Mouse (Mus musculus) kidney, postnatal 4 days (tissue): ENCODE measurements around the gene Hnrnpc.

Source experiments
- DNase-seq, 2 experiments: peaks; one replicate each; pipeline ENCODE4 v3.0.0; 2021; ENCODE audit warnings: mixed read lengths in 2 of 2

The Hnrnpc gene

DNA sequence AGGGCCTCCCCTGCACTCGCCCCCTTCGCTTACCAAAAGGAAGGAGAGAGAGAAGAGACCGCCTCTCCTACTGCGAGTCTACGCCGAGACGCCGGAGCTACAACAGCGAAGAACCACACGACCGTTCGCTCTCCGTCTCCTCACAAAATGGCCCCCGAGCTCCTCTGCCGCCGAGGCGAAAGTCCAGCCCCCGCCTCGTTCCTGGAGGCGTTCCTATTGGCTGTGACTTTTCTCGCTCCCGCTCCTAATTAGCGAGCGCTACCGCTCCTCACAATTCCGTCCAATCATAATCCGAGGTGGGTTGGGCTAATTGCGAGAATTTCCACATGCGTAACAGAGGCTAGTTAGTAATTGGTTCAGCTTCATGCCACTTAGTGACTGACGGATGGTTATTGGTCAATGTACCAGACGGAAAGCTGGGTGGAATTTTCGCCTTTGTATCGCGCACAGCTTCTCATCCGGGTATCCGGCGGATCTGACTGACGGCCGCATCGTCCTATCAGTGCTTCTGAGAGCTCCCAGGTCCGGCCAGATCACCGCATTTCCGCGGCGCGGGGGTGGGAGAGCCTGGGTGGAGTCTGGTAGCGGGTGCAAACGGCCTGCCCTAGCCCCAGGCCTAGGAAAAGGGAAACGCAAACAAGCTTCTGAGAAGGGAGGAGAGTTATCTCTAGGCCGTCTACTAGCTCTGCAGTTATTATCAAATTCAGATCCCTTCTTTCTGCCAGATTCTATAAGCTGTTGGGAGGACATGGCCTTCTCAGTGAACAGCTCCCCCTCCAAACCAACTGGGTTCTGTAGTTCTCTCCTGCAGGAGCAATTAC, at the start of gene Hnrnpc:
Gene Hnrnpc, minus strand, starts transcription at position 173 of the 821 bp plus-strand sequence.
- peak; percentile 100 for DNase-seq

DNA sequence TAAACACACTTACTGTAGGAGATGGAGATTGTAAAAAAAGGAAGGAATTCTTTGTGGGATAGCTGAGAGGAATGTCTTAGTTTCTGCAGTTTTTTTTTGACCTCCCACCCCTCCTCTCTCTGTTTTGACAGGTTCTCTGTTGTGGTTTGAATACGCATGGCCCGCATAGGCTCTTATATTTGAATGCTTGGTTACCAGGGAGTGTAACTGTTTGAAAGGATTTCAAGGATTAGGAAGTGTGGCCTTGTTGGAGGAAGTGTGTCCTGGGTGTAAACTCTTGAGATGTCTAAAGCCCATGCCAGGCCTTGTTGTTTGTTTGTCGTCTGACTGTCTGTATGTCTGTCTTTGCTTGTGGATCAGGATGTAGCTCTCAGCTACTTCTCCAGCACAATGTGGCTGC, 48.8 kb upstream of the Hnrnpc start:
- DNase-seq: no peak

DNA sequence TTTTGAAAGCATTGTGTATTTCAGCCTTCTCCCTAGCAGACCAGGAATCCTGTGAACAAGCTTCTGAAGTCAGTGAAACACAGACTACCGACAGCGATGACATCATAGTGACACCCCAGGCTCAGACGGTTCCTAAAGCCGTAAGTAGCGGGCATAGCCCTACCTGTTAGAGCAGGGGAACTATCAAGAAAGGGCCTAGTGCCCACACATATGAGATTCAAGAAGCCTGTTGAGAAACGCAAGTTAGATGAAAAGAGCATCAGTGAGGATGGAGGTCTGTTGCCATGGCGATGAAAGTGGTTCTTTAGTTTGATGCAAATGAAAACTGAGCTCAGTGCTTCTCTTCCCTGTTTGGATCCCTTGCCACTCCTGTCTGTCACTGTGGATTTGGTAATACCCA, 48.4 kb upstream of the Hnrnpc start:
- no peak for DNase-seq

DNA sequence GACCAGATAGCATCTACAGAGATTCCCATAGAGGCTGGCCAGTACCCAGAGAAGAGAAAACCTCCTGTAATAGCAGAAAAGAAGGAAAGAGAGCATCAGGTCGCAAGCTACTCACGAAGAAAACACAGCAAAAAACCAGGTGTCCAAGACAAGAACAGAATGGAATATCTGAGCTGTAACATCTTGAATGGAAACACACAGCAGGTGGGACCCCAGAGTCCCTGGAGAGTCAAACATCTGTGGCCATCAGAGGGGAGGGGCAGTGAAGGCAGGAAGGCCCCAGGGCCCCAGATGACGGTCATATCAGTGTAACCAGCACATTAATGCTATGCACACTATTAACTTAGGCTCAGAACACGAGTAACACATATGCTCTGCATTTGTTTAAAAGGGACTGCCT, 46.1 kb upstream of the Hnrnpc start:
- no peak for DNase-seq

DNA sequence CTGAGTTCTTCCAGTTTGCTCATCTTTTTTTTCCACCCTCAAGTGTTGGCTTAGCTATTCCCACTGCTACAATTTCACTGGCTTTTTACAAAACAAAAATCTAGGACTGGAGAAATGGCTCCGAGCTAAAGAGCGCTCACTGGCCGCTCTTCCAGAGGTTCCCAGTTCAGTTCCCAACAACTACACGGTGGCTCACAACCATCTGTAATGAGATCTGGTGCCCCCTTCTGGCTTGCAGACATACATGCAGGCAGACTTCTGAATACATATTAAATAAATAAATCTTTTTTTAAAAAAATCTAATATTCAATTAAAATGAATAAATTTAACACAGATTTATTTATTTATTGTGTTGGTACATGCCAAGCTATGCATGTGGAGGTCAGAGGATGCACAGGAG, 42.7 kb upstream of the Hnrnpc start:
- DNase-seq: peak; percentile 16 to 23

DNA sequence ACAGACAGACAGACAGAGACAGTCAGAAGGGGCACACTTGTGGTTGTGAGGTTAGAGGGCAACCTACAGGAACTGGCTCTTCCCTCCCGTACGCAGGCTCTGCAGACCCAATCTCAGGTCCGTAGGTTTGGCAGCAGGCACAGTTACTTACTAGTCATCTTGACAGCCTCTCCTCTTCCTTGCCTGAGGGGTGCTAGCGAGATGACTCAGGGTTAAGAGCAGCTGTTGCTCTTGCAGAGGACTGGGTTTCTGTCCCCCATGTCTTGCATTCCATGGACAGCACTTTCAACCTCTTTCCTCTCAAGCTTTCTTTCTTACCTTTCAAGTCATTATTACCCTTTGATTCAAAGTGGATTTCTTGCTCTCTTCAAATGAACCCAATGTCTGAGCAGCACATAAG, 40.3 kb upstream of the Hnrnpc start:
- no peak for DNase-seq

DNA sequence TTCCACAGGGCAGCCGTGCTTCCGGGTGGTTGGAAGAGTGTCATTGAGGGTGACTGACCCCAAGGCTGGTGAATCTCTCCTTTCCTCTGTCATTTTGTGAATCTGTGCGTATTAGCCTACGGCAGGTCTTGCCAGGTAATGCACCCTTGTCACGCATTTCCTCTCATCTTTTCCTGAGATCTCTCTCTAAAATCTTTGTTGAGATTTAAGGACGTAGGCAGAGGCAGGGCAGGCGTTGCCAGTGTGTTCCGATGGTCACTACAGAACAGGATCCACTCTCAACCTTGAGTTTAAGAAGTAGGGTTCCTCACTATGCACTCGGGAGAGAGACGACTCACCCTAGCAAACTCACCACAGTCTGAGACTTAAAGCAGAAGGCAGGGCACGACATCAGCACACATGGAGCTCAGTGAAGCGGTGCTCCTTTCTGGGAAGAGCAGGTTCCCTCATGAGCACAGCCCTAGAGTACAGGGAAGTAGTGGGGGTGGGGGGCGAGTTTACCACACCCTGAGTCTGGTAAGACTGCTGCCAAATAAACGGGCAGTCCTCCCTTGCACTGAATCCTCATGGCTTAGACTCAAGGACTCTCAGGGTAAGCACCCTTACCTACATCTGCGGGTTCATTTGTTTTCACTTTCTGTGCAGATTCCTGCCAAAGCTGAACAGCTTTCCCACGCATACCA, 37.8 kb upstream of the Hnrnpc start:
- DNase-seq: peak in 1 of 2 experiments; percentile 12

DNA sequence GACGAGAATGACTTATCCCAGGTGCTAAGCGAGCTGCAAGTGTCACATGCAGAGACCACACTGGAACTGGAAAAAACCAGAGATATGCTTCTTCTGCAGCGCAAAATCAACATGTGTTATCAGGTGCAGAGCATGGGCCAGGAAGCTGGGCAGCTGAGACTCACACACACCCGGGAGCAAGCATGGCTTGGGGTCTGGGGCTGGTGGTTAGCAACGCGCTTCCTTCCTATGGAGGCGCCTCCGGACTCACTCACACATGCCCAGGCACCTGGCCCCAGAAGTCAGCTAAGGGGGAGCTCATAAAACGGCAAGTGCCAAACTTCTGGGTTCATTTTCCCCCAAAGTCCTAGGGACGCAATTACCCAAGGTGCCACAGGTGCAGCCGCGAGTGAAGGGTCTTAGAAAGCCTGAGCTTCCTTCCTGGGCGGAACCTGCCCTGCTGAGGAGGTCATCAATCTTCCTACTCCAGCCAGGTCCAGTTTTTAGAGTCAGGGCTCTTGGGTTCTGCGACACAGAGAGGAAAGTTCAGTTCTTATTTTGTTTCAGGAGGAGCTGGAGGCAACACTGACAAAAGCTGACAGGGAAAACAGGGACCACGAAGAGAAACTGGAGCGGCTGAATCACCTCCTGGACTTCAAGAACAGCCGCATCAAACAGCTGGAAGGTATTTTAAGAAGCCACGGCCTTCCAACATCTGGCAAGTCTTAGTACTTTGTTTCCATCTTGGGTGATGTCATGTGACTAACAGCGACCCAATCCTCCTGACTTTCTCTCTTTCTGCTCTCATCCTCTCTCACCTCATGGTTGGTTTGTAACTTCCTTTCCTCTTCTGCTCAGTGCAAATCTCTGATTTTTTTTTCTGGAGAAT, 37.0 kb upstream of the Hnrnpc start:
- peak in 1 of 2 experiments; percentile 14 for DNase-seq

DNA sequence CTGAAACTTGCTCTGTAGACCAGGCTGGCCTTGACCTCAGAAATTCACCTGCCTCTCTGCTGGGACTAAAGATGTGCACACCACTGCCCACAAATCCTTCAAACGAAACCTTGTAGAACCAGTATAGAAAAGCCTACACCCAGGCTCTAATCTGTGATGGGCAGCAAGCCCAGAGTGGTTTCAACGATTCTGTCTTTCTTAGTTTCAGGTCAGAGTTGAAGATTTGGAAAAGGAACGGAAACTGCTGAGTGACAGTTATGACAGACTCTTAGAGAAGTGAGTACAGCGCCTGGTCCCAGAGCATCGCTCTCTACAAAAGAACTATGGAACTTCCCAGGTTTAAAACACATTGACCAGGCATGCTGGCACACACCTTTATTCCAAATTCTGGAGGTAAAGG, 29.8 kb upstream of the Hnrnpc start:
- DNase-seq: no peak

DNA sequence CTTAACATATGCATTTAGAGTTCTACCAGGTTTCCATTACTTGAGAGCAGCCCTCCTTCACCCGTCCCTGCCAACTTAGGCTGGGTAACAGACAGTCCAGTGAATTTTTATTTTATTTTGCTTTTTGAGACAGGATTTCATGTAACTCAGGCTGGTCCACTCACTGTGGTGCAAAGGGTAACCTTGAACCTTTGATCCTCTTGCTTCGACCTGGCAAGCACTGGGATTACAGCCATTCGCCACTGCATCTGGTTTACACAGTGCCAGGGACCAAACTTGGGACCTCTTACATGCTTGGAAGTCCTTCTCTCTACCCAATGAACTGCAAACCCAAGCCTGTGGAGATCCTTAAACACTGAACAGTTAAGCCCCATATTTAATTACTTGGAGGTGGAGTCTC, 20.8 kb upstream of the Hnrnpc start:
- no peak for DNase-seq

DNA sequence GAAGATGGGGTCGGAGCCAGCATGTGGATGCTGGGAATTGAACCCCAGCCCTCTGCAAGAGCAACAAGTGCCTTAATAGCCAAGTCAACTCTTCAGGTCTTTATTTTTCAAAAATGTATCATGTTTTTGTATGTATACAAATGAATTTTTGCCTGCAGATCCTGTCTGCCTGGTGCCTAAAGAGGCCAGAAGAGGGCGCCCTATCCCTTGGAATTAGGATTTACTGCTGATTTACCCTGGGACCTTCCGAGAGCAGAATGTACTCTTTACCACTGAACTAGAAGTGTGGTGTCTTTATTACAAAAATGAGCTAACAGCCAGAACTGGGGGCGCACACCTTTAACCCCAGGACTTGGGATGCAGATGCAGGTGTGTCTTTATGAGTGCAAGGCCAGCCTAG, 20.1 kb upstream of the Hnrnpc start:
- DNase-seq: peak; percentile 83 to 85

DNA sequence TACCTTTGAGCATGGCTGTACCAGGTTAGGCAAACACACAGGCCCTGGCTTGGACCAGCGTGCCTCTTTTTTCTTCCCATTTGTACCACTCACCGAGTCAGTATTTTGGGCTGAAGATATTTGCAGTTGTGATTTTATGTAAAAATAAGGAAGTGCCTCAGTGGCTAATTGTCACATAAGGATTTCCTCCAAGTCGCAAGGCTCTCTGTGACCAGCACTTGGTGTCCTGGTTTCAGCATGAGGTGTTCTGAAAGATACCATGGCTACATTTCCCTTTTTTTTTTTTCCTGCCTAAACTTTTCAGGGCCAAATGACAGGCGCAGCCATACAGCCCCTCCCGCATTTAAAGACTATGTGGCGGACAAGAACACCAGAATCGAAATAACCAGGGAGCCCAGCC, 16.3 kb upstream of the Hnrnpc start:
- no peak for DNase-seq

DNA sequence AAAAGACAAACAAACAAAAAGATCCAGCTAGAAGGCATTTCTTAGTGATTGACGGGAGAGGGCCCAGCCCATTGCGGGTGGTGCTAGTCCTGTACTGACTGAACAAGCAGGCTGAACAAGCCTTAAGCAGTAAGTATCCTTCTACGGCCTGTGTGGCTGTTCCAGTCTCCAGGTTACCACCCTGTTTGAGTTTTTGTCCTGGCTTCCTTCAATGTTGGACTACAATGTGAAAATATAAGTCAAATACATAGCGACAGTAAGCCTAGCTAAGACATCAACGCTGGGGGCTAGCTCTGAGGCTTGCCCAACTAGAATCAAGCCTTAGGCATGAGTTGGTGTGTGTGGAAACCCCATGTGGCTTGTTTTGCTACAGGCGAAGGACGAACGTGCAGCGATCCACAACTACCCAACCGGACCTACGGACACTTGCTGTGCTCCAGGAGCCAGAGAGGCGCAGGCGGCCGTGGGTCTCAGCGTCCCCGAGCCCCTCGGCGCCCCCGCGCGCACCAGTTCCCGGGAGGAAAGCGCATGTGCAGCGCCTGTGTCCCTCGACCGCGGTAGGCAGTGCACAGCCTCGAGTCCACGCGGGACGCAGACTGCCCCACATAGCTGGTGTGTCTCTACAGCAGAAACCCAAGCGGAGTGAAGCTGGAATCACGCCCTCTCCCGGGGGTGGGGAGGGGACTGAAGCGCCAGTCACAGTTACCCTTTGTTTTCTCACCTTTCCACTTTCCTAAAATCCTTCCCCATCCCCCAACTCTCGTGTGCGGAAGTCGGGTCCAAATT, 15.2 kb upstream of the Hnrnpc start:
- peak; percentile 70 to 81 for DNase-seq

DNA sequence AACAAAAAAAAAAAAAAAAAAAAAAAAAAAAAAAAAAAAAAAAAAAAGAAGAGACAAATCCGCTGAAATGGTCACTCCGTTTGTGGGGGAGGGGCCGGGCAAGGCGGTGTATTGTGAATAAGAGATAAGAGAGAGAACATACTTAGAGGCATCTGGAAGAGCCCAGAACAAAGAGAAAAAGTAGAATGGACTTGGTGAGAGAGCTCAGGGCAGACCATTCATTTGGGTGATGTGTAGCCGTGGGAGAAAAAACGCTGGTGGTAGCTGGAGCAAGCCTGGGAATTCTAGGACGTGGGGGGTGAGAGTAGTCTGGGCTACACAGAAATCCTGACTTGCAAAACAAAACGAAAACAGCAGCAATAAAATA, 14.6 kb upstream of the Hnrnpc start:
- DNase-seq: peak; percentile 34 to 43

DNA sequence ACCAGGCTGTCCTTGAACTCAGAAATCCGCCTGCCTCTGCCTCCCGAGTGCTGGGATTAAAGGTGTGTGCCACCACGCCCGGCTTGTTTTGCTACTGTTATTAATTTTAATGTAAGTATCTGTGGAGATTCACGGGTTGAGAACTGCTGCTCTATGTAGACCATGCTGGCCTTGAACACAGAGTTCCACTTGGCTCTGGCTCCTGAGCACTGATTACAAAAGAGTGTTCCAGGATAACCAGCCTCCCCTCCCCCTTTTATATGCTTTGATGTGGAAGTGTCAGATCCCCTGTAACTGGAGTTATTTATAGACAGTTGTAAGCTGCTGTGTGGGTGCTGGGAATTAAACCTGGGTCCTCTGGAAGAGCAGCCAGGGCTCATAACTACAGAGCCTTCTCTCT, 13.4 kb upstream of the Hnrnpc start:
- no peak for DNase-seq

DNA sequence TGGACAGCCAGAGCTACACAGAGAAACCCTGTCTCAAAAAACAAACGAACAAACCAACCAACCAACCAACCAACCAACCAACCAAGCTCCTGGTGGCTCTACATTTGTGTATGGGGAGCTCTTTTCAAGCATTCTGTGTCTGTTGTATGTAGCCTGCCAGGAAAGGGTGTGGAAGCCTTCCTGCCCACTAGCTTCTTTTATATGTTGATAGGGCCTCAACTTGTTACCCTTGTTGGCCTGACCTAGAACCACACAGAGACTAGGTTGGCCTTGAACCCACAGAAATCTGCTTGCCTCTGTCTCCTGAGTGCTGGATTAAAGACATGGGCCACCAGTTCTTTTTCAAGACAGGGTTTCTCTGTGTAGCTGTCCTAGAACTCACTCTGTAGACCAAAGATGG, 10.3 kb upstream of the Hnrnpc start:
- no peak for DNase-seq

DNA sequence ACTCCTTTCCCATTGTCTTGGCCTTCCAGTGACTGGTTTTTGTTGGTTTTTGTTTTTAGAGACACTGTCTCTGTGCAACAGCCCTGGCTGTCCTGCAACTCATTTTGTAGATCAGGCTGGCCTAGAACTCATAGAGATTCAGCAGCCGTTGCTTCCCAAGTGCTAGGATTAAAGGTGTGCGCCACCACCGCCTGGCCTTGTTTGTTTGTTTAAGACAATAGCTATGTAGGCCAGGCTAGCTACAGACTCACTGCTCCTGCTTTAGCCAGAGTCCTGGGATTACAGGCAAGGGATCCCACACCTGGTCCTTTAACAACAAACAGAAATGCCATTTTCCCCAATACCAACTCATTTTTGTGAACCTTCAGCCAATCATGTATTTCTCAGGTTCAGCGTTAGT, 6.5 kb upstream of the Hnrnpc start, which contains the start of gene Rpgrip1:
Gene Rpgrip1, plus strand, starts transcription at position 359 of the 400 bp plus-strand sequence.
- DNase-seq: no peak

DNA sequence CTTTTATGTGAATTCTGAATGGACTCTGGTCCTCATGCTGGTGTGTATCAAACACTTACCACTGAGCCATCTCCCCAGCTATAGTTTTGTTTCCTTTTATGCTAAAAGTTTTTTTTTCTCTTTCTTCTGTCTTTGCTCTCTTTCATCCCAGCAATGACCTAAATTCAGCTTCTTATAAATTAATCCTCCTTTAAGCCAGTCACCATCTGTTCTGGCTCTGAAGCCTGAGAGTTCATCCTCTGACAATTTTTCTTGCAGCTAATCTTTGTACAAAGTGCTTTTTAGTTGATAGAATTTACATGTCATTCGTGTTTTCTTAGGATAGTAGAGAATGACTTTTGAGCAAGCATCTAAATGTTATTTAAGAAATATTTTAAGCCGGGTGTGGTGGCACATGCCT, 4.2 kb upstream of the Hnrnpc start:
- DNase-seq: no peak

DNA sequence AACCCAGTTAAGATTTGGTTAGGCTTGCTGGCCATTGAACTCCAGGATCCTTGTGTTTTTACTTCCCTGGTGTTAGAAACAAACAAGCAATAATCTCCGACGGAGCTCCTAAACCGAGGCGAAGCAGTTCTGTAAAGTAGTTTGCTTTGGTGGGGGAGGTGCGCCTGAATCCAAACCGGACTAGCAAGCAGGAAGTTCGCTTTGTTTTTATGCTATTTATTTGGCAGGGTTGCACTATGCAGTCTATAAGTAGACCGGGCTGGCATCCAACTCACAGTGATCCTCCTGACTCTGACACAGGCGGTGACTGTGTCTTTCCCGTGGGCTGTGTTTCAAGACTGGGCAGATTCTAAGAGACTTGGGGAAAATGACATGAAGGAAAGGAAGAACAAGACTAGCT, 2.9 kb upstream of the Hnrnpc start:
- DNase-seq: peak; percentile 76 to 84

DNA sequence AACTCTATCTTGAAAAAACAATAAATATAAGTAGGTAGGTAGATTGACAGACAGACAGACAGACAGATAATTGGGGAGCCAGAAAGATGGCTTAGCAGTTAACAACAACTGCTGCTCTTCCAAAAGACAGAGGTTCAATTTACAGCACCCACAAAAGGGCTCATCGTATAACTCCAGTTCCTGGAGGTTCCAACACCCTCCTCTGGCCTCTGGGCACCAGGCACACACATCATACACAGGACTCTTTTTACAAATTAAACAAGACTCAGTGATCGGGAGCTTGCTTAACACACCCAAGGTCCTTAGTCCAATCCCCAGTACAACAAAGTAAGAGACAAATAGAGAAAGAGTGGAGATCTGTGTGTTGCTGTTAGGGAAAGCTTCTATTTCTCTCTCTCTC, 1.5 kb upstream of the Hnrnpc start:
- DNase-seq: no peak

DNA sequence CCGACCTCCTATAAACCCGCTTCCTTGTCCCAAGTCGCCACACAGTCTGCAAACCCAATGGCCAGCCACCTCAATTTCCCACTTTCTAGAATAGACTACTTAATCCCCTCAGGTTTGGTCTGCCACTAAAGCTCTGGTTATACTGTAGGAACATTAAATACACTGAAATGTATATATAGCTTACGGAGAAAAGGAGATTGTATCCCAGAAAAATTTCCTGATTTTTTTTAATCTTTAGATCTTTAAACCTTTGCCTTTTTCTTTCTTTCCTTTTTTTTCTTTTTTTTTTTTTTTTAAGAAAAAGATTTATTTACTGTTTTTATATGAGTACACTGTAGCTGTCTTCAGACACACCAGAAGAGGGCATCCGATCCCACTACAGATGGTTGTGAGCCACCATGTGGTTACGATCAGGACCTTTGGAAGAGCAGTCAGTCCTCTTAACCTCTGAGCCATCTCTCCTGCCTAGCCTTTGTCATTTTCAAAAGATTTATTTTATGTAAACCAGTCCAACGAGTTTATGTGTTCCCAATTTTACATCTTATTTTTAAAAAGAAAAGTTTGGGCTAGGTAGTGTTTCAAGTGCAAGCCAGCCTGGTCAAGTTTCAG, 953 bp upstream of the Hnrnpc start:
- DNase-seq: no peak

DNA sequence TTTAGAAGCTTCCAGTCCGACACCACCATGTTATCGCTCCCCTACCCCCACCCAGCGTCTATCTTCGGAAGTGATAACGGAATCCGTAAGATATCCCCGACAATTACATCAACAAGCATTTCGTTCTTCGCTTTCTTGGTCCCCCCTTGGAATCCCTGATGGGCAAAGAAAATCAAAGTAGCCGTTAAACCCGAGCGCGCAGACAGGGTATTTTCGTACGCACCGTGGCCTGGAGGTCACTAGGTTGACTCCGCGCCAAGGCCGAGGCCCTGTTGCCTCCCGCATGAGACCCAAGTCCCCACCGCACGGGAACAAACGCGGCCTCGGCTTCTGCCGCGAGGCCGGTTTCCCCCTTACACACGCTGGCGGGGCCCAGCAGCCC, 363 bp downstream of the Hnrnpc start:
- DNase-seq: no peak
